ENCODE assay signal across 11 mouse cellular contexts in the genomic region with DNA sequence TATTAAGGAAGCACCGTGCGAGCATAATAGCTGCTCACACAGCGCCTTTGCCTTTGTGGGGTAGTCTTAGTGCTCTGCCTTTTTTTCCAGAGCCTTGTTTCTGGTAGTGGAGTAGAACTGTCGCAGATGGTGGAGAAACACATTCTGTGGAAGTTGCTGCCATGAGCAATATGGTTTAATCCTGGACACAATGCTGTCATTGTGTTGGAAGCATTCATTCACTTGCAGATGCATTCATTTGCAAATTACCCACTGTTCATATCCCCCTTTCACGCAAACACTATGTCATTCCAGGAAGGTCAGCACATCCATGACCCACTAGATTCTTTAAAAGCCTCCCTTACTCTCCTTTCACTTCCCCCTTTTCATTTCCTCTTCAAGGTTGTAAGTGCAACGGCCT.
DNase-seq lines count a peak whose midpoint lies in the region; ATAC-seq lines count a peak whose summit lies in the region.
"Had no signal": no experiment of that assay in that cellular context is flagged by ENCODE, and none has a peak within 500 bp of the region (broad histone marks: within the 10 kb centered on the region; RNA-seq: fewer than 3 reads in every experiment).

No protein-coding gene starts in this region.

- H3K36me3 ChIP-seq in embryonic facial prominence, embryonic 14.5 days (ENCODE audit: control insufficient read depth, insufficient read depth, low read length), result no peaks in the 10 kb centered on the region
- no peaks in the 10 kb centered on the region for H3K36me3 ChIP-seq in hindbrain, embryonic 15.5 days
- no peaks in the 10 kb centered on the region for H3K36me3 ChIP-seq in intestine, embryonic 16.5 days (ENCODE audit: control insufficient read depth, insufficient read depth, low read length)
- H3K36me3 ChIP-seq: limb, embryonic 13.5 days had no signal

- no peak overlapping the region for H3K4me3 ChIP-seq in embryonic facial prominence, embryonic 14.5 days (ENCODE audit: low read depth, low read length)
- no peak overlapping the region for H3K4me3 ChIP-seq in hindbrain, embryonic 15.5 days
- H3K4me3 ChIP-seq in intestine, embryonic 16.5 days (ENCODE audit: low read length), result no peak overlapping the region
- H3K4me3 ChIP-seq: erythroblast, embryonic 14.5 days; limb, embryonic 13.5 days; myocyte had no signal

- no peak overlapping the region for H3K9ac ChIP-seq in embryonic facial prominence, embryonic 14.5 days (ENCODE audit: low read depth, low read length)
- H3K9ac ChIP-seq in hindbrain, embryonic 15.5 days, result no peak overlapping the region
- H3K9ac ChIP-seq in intestine, embryonic 16.5 days (ENCODE audit: low read depth, low read length), result no peak overlapping the region
- H3K9ac ChIP-seq: limb, embryonic 13.5 days had no signal

- no peaks in the 10 kb centered on the region for H3K27me3 ChIP-seq in embryonic facial prominence, embryonic 14.5 days (replicated peaks; ENCODE audit: control insufficient read depth, insufficient read depth, low read length)
- no peaks in the 10 kb centered on the region for H3K27me3 ChIP-seq in hindbrain, embryonic 15.5 days
- H3K27me3 ChIP-seq in intestine, embryonic 16.5 days (replicated peaks; ENCODE audit: control insufficient read depth, insufficient read depth, low read length), result no peaks in the 10 kb centered on the region
- H3K27me3 ChIP-seq: limb, embryonic 13.5 days had no signal

- no peak overlapping the region for H3K4me2 ChIP-seq in embryonic facial prominence, embryonic 14.5 days (ENCODE audit: low read depth, low read length)
- no peak overlapping the region for H3K4me2 ChIP-seq in hindbrain, embryonic 15.5 days
- no peak overlapping the region for H3K4me2 ChIP-seq in intestine, embryonic 16.5 days (ENCODE audit: low read depth, low read length)
- H3K4me2 ChIP-seq: limb, embryonic 13.5 days had no signal

- 0 out of 2 replicates have a peak, but pooled peaks cover 4% of the 10 kb centered on the region for H3K4me1 ChIP-seq in embryonic facial prominence, embryonic 14.5 days (ENCODE audit: control insufficient read depth, insufficient read depth, low read length)
- no peaks in the 10 kb centered on the region for H3K4me1 ChIP-seq in hindbrain, embryonic 15.5 days (replicated peaks)
- H3K4me1 ChIP-seq in intestine, embryonic 16.5 days (ENCODE audit: control insufficient read depth, insufficient read depth, low read length), result no peaks in the 10 kb centered on the region

- H3K27ac ChIP-seq in embryonic facial prominence, embryonic 14.5 days (replicated peaks; ENCODE audit: low read depth, low read length), result no peak overlapping the region
- H3K27ac ChIP-seq in hindbrain, embryonic 15.5 days (replicated peaks), result 0 out of 2 replicates have a peak overlapping the region, but pooled peaks have one; percentile 11
- H3K27ac ChIP-seq in intestine, embryonic 16.5 days (ENCODE audit: low read length), result no peak overlapping the region
- H3K27ac ChIP-seq: limb, embryonic 13.5 days had no signal

- 31% methylated on average over 6 of the region's 6 CpGs for WGBS in embryonic facial prominence, embryonic 14.5 days
- WGBS in hindbrain, embryonic 15.5 days, result 7% methylated on average over 6 of the region's 6 CpGs
- 72% methylated on average over 6 of the region's 6 CpGs for WGBS in intestine, embryonic 16.5 days

- no peak for ATAC-seq in embryonic facial prominence, embryonic 14.5 days (ENCODE audit: low read depth)
- peak; percentile 82 for ATAC-seq in hindbrain, embryonic 15.5 days (ENCODE audit: low FRiP score, low read depth)
- ATAC-seq in monocyte, adult 5-6 weeks (replicated peaks; ENCODE audit: insufficient number of reproducible peaks, low FRiP score, low TSS enrichment, poor library complexity, severe bottlenecking), result 0 out of 2 replicates have a peak, but pooled peaks have one; percentile 27
- no peak for ATAC-seq in intestine, embryonic 16.5 days

- DNase-seq in brain, embryonic 18.5 days (ENCODE audit: low read depth, low spot score), result peak; percentile 32
- DNase-seq in embryonic facial prominence, embryonic 14.5 days (ENCODE audit: low spot score), result peak; percentile 47
- no peak for DNase-seq in heart, adult 11 months
- DNase-seq in frontal cortex, postnatal 14 days (ENCODE audit: low spot score in 2 of 2), result no peak
- no peak for DNase-seq in layer of hippocampus, postnatal 36 days

- no peaks in the 10 kb centered on the region for H3K9me3 ChIP-seq in embryonic facial prominence, embryonic 14.5 days (ENCODE audit: control insufficient read depth, low read length)
- H3K9me3 ChIP-seq in hindbrain, embryonic 15.5 days, result no peaks in the 10 kb centered on the region
- no peaks in the 10 kb centered on the region for H3K9me3 ChIP-seq in intestine, embryonic 16.5 days (ENCODE audit: control insufficient read depth, low read length)
- H3K9me3 ChIP-seq: limb, embryonic 13.5 days had no signal

Comparison
In these comparisons a context has a peak if more than half of its experiments do, and no peak if none do; other contexts are left out.
1. DNase-seq: peak in brain, embryonic 18.5 days (single experiment) and embryonic facial prominence, embryonic 14.5 days (single experiment); none in heart, adult 11 months (single experiment), frontal cortex, postnatal 14 days (0 of 2) and layer of hippocampus, postnatal 36 days (0 of 2).
2. ATAC-seq: peak in hindbrain, embryonic 15.5 days (single experiment) and monocyte, adult 5-6 weeks (single experiment); none in embryonic facial prominence, embryonic 14.5 days (single experiment) and intestine, embryonic 16.5 days (single experiment).